Mouse (Mus musculus) kidney, adult 2 months (tissue): ENCODE data around the gene Ikbke. TPM values are rescaled to one million over a fixed set of nuclear protein-coding genes. Genes with fewer than 3 reads are reported as not detected.

ENCODE experiments used
- DNase-seq: peaks from one replicate; pipeline ENCODE4 v3.0.0; 2021
- H3K27ac ChIP-seq: fragments of 200-500 bp; 2 replicates; pipeline ENCODE4 v1.5.1; 2012; ENCODE audit warnings: low read depth, low read length, control low read depth, inconsistent platforms; ENCODE audit not compliant: insufficient read depth
- H3K27me3 ChIP-seq: fragments of 200-500 bp; replicated peaks from 2 replicates; pipeline ENCODE4 v1.6.1; 2012; ENCODE audit warnings: mild to moderate bottlenecking, moderate library complexity, low read length, inconsistent platforms; ENCODE audit not compliant: control insufficient read depth, insufficient read depth
- H3K36me3 ChIP-seq: fragments of 200-500 bp; 2 replicates; pipeline ENCODE4 v1.6.1; 2012; ENCODE audit warnings: mild to moderate bottlenecking, moderate library complexity, low read length, inconsistent platforms; ENCODE audit not compliant: control insufficient read depth, insufficient read depth
- H3K4me1 ChIP-seq: fragments of 200-500 bp; 2 replicates; pipeline ENCODE4 v1.6.1; 2011; ENCODE audit warnings: low read length; ENCODE audit not compliant: control insufficient read depth, insufficient read depth
- H3K4me3 ChIP-seq: fragments of 200-500 bp; 2 replicates; pipeline ENCODE4 v1.5.1; 2011; ENCODE audit warnings: mild to moderate bottlenecking, low read depth, low read length, control low read depth; ENCODE audit not compliant: insufficient read depth
- CTCF ChIP-seq: fragments of 200-500 bp; conservative IDR thresholded peaks from 2 replicates; pipeline ENCODE4 v1.5.1; 2011; ENCODE audit warnings: low read depth, mild to moderate bottlenecking, control low read depth, low read length, moderate library complexity, mixed read lengths; ENCODE audit not compliant: insufficient read depth, insufficient read length
- POLR2A ChIP-seq: fragments of 200-500 bp; IDR thresholded peaks from one replicate; pipeline ENCODE4 v1.6.1; 2011; ENCODE audit warnings: low read depth, low read length, control low read depth
- WGBS: fragments of 180-500 bp; shearing (Covaris S2); methylation state at CpG from one replicate; pipeline ENCODE4 v1.1.7; 2018; 5-methylcytosine and 5-hydroxymethylcytosine counted together
- polyA plus RNA-seq: library from polyadenylated mRNA; depleted of rRNA; stranded (reverse); fragments of >200 nt; gene quantifications from 2 replicates; pipeline ENCODE4 v1.2.3, GENCODE M21; 2012; rRNA removed

Ikbke gene
- polyA plus RNA-seq, 1 experiment = 10.5 TPM

- peak; percentile 50 for DNase-seq
- TF ChIP-seq CTCF (peak; percentile 60), POLR2A (no peak)
- no peaks in the 10 kb centered on the region for H3K27me3 ChIP-seq
- H3K36me3 ChIP-seq = no peaks in the 10 kb centered on the region
- WGBS = 0% methylated on average over 5 of the region's 5 CpGs
- no peaks in the 10 kb centered on the region for H3K4me1 ChIP-seq
- no peak overlapping the region for H3K4me3 ChIP-seq
- no peak overlapping the region for H3K27ac ChIP-seq
Observed at GRCm38 (mm10) chr1:131207531-131207930, 71.9 kb downstream of the Ikbke start.

- no peak overlapping the region for H3K27ac ChIP-seq
- no peak for TF ChIP-seq CTCF
- TF ChIP-seq POLR2A = no peak
- 83% methylated on average over 5 of the region's 5 CpGs for WGBS
- H3K27me3 ChIP-seq = no peaks in the 10 kb centered on the region
- no peak for DNase-seq
- no peak overlapping the region for H3K4me3 ChIP-seq
- no peaks in the 10 kb centered on the region for H3K36me3 ChIP-seq
- H3K4me1 ChIP-seq = no peaks in the 10 kb centered on the region
Observed at GRCm38 (mm10) chr1:131206342-131206741, 73.1 kb downstream of the Ikbke start.

GRCm38 (mm10) chr1:131204461-131204860, 74.9 kb downstream of the Ikbke start:
- no peak for DNase-seq
- H3K36me3 ChIP-seq = no peaks in the 10 kb centered on the region
- no peaks in the 10 kb centered on the region for H3K27me3 ChIP-seq
- 76% methylated on average over 8 of the region's 8 CpGs for WGBS
- no peak overlapping the region for H3K27ac ChIP-seq
- H3K4me3 ChIP-seq = no peak overlapping the region
- no peaks in the 10 kb centered on the region for H3K4me1 ChIP-seq
- TF ChIP-seq POLR2A (no peak), CTCF (no peak)

Other genes starting within 250 kb of the Ikbke start
- gene Mapkapk2, start 181.8 kb downstream of the Ikbke start, polyA plus RNA-seq = 95.3 and 99.5 TPM in 2 replicates
- gene Dyrk3, start 141.3 kb downstream of the Ikbke start, polyA plus RNA-seq = 0.94 and 1.4 TPM in 2 replicates
- gene Eif2d, start 126.4 kb downstream of the Ikbke start, polyA plus RNA-seq = 32.1 and 35.5 TPM in 2 replicates
- gene Rassf5, start 34.3 kb downstream of the Ikbke start, polyA plus RNA-seq = 3.8 and 5.7 TPM in 2 replicates
- 11.3 and 13.0 TPM in 2 replicates for gene Srgap2, start 247.7 kb upstream of the Ikbke start, polyA plus RNA-seq
- gene Fam72a, start 248.3 kb upstream of the Ikbke start, polyA plus RNA-seq = 0.05 and 0.08 TPM in 2 replicates